Mouse (Mus musculus) kidney, adult 2 months (tissue): ENCODE results near the gene Tmem231.

Experiments
- CTCF ChIP-seq: fragments of 200-500 bp; conservative IDR thresholded peaks from 2 replicates; pipeline ENCODE4 v1.5.1; 2011; ENCODE audit warnings: low read depth, mild to moderate bottlenecking, control low read depth, low read length, moderate library complexity, mixed read lengths; ENCODE audit not compliant: insufficient read depth, insufficient read length
- POLR2A ChIP-seq: fragments of 200-500 bp; IDR thresholded peaks from one replicate; pipeline ENCODE4 v1.6.1; 2011; ENCODE audit warnings: low read depth, low read length, control low read depth

GRCm38 (mm10) chr8:111892615-111893014, 41.1 kb downstream of the Tmem231 start:
- TF ChIP-seq CTCF (no peak), POLR2A (no peak)
